Mouse (Mus musculus) testis, adult 10 weeks (tissue): ENCODE data around the gene Sall4. TPM values are rescaled to one million over a fixed set of nuclear protein-coding genes. Genes with fewer than 3 reads are reported as not detected.

ENCODE experiments used
- polyA plus RNA-seq: library from polyadenylated mRNA; stranded (reverse); fragments of 350-450 nt; fragmentation: Illumina TruSeq; extraction: RNeasy Lipid Tissue Mini Kit (QIAGEN cat#74804); gene quantifications from one replicate; pipeline ENCODE4 v1.2.3, GENCODE M21; 2014; ENCODE audit warnings: low read depth, low replicate concordance

Sall4 gene
- polyA plus RNA-seq = 2.2 TPM

DNA sequence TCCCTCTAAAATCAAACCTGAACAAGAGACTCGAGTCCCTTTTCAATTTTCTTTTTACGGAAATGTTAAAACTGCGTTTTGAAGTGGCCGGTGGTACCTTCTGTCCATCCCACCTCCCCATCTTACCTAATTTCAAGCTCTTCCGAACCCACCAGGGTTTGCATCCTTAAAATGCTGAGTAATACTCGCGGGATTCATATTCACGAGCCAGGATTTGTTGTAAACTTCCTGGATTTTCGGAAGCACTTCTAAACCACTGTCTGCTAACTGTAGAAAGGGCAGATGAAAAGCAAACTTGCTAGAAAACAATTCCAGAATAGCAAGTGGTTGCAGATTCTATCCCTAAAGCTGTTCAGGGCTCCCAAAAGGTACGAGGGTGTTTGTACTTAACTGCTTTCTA lies at the start of gene Sall4:
Sall4 (minus strand) TSS at position 362 of the 400 bp plus-strand sequence.

GRCm38 (mm10) chr2:168742059-168742627 lies 25.6 kb downstream of the Sall4 start, which contains the start of gene Atp9a:
Atp9a (minus strand) TSS chr2:168742409.

Other genes with a start within 250 kb of the Sall4 start
- 0.48 TPM for gene Nfatc2, start 166.3 kb downstream of the Sall4 start, polyA plus RNA-seq
- gene Atp9a, start 25.5 kb downstream of the Sall4 start, polyA plus RNA-seq = 6.2 TPM
- 0.15 TPM for gene Zfp64, start 187.6 kb upstream of the Sall4 start, polyA plus RNA-seq